Mouse (Mus musculus) left cerebral cortex, postnatal 36 days (tissue): ENCODE measurements around the gene Cdan1. TPM values are rescaled to one million over a fixed set of nuclear protein-coding genes. Genes with fewer than 3 reads are reported as not detected.

Source experiments
- DNase-seq, 2 experiments: peaks; one replicate each; pipeline ENCODE4 v3.0.0; 2021 to 2022; ENCODE audit warnings: low spot score in 2 of 2, mixed read lengths in 1 of 2
- intact Hi-C: fragments of 180-260 bp; cut with DNase I; formaldehyde crosslinking; loops from one replicate; pipeline ENCODE4 v1.15.1; 2025
- total RNA-seq, 2 experiments: library from RNA; stranded (reverse); gene quantifications; 2 replicates each; pipeline ENCODE4 v1.2.3; 2021

Cdan1 gene
- total RNA-seq, 2 experiments from 2014 or later, result 22.8 to 32.1 TPM

DNA sequence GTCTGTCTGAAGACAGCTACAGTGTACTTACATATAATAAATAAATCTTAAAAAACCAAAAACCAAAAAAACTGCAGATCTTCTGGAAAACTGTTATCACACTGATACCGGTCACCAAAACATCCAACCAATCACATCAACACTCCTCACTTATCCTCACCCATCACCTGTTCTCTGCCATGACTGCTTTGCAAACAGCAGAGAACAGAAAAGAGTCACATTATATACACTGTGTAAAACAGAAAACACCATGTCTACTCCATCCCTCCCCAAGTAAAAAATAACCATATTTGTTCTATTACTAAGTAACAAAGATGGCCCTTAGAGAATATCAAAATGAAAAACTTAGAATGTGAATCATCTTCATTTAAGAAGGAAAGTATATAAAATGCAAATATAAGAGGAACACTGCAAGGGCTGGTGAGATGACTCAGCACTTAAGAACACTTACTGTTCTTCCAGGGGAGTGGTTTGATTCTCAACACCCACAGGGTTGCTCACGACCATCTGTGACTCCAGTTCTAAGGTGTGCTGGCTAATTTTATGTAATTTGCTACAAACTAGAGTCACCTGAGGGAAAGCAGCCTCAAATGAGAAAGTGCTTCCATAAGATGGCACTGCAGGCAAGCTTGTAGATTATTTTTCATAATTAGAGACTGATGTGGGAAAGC is 79.5 kb downstream of the Cdan1 start:
- peak; percentile 23 to 26 for DNase-seq
- intact Hi-C loops, result no loop called here

DNA sequence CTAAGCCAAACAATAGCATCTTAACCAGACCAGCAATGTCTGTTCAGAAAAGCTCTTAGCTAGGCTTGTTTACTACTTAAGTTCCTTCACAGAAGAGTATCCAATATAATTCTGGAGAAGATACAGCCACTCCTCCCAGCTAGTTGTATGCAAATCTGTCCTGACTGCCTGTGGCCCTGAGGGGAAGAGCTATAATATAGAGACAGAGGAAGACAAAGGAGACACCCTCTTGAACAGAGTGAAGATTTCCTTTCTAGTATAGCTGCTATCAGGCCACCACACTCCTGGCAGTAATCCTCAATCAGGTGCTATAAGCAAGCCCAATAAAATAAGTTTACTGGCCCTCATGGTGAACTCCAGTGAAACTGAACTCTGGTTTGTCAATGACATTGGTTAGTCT is 88.0 kb downstream of the Cdan1 start:
- intact Hi-C loops, result no loop called here
- no peak for DNase-seq

- intact Hi-C loops, result no loop called here
- no peak for DNase-seq
Observed at GRCm38 (mm10) chr2:120748041-120748440, 101.9 kb downstream of the Cdan1 start.

DNA sequence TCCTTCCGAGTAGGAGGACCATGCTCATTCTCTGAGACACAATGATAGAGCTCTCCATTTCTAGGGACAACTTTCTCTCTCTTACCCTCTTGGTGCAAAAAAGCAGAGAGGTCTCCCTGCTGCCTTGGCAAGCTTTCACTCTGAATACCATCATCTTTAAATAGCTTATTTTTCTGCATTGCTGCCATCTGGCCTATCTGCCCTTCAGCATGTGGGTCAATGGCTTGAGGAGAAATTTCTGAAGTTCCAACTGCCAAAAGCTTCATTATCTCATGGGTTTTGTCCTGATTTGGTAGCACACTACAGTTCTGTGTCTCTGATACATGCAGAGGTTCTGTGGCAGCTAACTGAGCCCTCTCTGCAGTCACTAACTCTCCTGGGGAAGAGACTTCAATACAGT is 104.4 kb downstream of the Cdan1 start:
- intact Hi-C loops, result no loop called here
- no peak for DNase-seq

- no peak for DNase-seq
- intact Hi-C loops, result loop anchor here (5.0 kb wide), 1 partner anchor 130 kb away; no protein-coding TSS in a partner anchor
Observed at GRCm38 (mm10) chr2:120731877-120732530, 117.9 kb downstream of the Cdan1 start.

DNA sequence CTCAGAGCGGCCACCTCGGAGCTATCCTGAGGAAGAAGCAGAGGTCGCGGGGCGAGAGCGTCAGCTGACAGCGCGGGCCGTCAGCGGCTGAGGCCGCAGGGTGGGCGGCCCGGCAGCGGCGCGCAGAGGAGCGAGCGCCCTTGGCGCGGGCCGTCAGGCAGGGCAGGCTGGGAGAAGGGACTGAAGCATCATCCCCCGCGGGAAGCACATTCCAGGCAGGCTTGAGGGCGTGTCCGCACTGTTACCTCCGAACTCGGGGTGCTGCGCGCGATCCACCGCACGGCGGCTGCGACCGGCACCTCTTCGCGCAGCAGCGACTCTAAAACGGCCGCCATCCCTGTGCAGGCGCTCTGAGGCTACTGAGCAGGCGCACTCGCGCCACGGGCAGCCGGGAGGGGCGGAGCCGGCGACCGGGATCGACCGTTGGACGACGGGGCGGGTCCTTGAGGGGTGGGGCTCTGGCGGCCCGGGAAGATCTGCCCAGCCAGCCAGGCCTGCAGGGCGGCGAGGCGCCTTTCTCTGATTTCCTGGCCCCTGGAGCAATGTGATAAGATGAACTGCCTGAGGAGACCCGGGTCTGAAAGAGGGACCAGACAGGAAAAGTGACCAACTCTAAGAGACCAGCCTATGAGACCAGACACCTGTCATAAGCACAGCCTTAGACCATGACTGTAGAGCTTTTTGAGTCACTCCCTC is 118.6 kb downstream of the Cdan1 start:
- intact Hi-C loops, result loop anchor here (5.0 kb wide), 1 partner anchor 131 kb away; no protein-coding TSS in a partner anchor

GRCm38 (mm10) chr2:120730639-120731166 is 119.2 kb downstream of the Cdan1 start:
- intact Hi-C loops, result loop anchor here (5.0 kb wide), 1 partner anchor 132 kb away; no protein-coding TSS in a partner anchor
- peak in 1 of 2 experiments; percentile 21 for DNase-seq

More for the DNA sequence above, 118.6 kb downstream of the Cdan1 start:
- peak; percentile 88 to 91 for DNase-seq

DNA sequence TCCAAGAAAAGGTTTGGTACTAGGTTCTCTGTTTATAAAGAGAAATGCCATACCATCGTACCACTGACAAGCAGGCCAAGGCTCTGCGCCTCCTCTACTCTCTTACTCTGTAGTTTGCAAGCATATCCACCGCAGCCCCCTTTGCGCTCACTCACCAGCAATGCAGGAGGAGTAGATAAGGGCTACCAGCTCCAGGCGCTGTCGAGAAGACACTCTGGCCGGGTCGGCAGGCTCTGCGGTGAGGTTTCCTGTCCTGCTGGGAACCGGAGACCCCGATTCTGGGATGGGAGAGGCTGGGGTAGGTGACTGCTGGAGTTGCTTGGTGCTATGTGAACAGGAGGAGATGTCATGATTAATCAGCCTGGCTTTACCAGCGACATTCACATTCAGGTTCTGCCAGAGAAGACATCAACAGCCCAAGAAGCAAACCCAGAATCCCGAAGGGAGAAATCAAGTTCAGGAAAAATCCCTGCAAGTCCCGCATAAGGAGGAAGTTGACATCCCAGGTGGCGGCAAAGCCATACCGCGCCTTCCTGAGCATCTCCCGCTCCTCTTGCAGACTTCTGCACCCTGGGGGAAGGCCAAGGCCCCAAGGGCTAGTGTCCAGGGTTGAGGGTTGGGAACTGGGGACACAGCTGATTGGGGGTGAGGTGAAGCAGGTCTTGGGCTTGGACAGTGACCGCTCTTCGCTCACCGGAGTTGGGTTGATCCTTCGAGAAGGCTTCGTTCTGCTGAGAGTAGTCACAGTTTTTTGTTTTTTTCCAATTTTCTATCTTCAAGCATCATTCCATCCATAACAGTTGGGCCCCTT is 119.9 kb downstream of the Cdan1 start:
- no peak for DNase-seq

GRCm38 (mm10) chr2:120724176-120724575 is 125.8 kb downstream of the Cdan1 start:
- intact Hi-C loops, result no loop called here
- no peak for DNase-seq

More for the DNA sequence above, 119.9 kb downstream of the Cdan1 start:
- intact Hi-C loops, result loop anchor here (5.0 kb wide), 1 partner anchor 132 kb away; no protein-coding TSS in a partner anchor

DNA sequence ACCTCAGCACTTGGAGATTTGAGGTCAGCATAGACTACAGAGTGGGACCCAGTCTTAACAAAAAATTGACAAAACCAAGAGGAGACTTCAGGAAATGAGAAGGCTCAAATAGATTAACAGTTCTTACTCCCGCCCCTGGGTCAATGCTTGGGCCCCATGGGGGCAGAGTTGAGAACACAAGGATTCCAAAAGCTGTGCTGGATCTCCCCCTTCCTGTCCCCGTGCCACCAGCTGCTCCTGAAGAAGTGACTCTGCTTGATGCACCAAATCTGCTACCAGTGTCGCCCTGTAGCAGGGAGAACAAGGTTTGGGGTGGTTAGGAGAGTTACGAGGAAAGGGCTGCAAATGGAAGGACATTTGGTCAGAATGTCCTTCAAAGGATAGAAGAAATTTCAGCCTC is 126.3 kb downstream of the Cdan1 start:
- DNase-seq, result no peak
- intact Hi-C loops, result no loop called here

GRCm38 (mm10) chr2:120722491-120722890 is 127.4 kb downstream of the Cdan1 start:
- no peak for DNase-seq
- intact Hi-C loops, result no loop called here

DNA sequence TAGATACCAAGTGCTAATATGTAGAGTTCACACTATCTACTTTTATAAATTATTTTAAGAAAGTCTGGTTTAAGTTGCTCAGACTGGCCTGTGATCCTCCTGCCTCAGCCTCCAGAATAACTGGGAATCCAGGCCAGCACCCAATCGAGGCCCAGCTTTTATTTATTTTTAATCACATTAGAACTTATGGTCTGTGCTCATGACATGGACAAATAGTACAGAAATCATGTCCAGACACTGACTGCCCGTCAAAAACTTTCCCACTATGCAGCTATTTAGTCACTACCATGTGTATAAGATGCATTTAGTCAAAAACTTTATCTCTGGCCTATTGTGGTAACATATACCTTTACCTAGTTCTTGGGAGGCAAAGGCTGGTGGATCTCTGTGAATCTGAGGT is 128.0 kb downstream of the Cdan1 start:
- no peak for DNase-seq
- intact Hi-C loops, result no loop called here

DNA sequence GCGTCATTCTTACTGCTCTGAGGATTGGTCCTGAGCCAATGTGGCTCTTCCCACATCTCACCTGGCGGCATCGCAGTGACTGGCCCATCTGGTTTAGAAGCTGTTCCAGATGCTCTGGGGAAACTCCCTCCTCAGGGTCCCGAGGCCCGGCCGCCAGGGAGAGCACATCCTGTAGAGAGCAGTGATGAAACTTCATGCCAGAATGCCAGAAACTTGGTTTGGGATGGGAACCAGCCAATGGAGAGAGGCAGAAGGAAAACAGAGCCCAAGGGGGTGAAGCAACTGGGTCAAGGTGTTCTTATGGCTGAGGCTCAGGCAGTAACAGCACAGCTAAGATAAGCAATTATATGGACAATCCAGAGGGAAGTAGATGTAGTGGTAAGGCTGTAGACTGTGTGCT is 129.1 kb downstream of the Cdan1 start:
- no peak for DNase-seq
- intact Hi-C loops, result no loop called here

DNA sequence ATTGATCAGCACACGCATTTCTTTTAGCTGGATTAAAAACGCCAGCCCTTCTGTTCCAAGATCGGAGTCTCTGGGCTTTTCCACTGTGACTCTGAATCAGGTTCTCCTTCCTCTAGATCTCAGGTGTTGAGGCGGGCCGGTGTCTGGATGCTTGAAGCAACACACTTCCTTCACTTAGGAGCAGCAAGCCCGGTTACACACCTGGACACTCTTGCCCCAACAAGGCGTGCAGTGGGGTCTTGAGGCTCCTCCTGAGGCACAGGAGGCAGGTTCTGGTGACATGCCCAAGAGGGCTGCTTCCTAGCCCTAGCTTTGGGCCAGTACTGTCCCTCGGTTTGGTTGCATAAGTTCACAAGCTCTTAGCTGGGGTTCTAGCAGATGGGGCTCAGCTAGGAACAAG is 131.4 kb downstream of the Cdan1 start:
- DNase-seq, result no peak
- intact Hi-C loops, result no loop called here

DNA sequence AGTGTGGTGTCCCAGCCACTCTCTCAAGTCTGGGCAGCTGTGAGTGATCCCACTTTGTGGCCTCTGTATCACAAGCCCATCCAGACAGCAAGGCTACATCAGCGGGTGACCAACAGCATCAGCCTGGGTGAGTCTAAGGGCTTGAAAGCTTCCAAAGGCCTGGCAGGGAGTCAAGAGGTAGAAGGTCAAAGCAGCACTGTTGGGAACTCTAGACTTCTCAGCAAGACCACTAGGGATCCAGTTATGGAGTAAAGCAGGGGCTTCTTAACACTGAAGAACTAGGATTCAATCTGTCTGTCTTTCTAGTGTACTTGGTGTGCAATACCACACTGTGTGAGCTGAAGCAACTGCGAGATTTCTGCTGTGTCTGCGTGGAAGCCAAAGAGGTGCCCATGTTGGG is 136.5 kb downstream of the Cdan1 start:
- intact Hi-C loops, result no loop called here
- no peak for DNase-seq

GRCm38 (mm10) chr2:120710948-120711347 is 139.0 kb downstream of the Cdan1 start:
- no peak for DNase-seq
- intact Hi-C loops, result no loop called here

- no peak for DNase-seq
Observed at GRCm38 (mm10) chr2:120710154-120710553, 139.8 kb downstream of the Cdan1 start.

DNA sequence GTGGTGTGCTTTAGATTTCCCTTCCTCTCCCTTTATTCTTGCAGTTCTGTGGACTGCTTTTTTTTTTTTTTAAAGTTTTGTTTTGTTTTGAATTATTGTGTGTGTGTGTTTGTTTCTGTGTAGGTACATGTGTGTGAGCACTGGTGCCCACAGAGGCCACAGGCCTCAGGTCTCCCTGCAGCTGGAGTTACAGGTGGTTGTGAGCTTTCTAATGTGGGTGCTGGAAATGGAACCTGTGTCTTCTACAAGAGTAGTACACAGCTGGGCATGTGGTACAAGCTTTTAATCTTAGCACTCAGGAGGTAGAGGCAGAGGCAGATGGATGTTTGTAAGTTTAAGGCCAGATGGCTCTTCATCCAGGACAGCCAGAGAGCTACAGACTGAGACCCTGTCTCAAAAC is 142.9 kb downstream of the Cdan1 start:
- intact Hi-C loops, result no loop called here
- DNase-seq, result no peak

More at GRCm38 (mm10) chr2:120710154-120710553, 139.8 kb downstream of the Cdan1 start:
- intact Hi-C loops, result no loop called here

DNA sequence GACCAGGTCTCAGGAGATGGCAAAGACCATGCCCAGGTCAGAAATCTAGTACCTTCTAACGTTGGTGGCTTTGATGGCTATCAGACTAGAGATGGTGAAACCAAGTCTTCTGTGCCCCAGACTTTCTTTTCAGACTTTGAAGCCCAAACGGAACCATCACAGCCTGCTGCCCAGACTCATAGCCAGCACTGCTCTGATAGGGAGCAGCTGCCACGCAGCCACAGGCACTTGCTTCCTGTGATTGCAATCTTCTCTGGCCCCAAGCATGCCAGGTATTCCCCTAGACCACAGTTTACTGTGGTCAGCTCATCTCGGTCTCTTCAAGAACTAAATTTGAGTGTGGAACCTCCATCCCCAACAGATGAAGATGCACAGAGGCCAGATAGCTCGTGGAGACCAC is 147.3 kb downstream of the Cdan1 start:
- DNase-seq, result no peak
- intact Hi-C loops, result no loop called here
